Mouse (Mus musculus) MN1 (cell line): ENCODE data around the gene Mapkapk5.
"Not testable (repeated sequence)": the region's sequence is repeated elsewhere in the genome, so short reads cannot be mapped to it uniquely, and the experiment has no call there.

Experiments
- DNase-seq: peaks from one replicate; pipeline ENCODE4 v3.0.0-alpha.2; 2016; ENCODE audit warnings: low spot score

The Mapkapk5 gene

DNA sequence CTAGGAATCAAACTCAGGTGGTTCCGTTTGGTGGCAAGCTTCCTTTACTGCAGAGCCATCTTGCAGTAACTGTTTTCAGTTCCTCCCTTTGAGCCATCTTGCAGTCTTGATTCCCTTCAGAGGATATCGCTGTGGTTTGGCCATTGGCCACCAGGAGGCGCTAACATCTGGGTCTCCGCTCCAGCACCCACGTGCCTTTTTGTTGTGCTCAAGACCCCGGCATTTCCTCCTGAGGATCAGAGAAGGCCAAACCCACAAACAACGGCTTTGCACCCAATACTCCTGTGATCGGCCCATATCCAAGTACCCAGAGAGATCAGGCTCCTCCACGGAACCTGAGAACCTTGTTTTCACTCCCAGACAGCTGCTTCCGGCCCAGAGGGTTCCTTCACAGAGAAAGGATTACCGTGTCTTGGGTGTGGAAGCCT lies 18.8 kb upstream of the Mapkapk5 start:
- DNase-seq = peak; percentile 65

DNA sequence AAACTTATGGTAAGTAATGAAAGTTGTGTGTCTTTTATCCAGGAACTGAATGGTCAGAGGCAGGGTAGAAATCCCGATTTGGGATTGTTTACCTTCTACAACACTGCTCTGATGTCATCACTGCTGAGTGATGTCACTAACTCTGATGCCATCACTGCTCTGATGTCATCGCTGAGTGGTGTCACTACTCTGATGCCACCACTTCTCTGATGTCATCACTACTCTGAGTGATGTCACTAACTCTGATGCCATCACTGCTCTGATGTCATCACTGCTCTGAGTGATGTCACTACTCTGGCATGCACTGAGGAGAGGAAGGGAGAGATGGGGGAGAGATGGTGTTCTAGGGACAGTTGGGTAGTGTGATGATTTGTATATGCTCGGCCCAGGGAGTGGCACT lies 16.7 kb upstream of the Mapkapk5 start:
- no peak for DNase-seq

DNA sequence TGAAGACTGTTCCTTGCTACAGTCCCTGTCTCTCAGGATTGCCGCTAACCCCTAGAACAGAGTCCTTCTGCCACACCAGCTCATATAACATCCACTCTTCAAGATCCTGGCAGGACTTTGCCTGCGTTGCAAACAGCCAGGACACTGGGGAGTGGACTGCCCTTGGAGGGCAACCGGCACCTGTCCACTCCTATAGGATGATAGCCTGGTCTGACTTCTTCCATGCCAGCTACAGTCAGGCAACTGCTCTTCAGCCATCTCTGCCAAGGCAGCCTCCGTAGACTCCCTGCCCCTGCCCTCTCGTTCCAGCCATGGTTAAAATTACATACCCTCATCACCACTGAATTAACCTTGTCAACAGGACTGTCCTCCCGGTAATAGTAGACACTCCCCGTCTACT lies 3.5 kb upstream of the Mapkapk5 start:
- no peak for DNase-seq

DNA sequence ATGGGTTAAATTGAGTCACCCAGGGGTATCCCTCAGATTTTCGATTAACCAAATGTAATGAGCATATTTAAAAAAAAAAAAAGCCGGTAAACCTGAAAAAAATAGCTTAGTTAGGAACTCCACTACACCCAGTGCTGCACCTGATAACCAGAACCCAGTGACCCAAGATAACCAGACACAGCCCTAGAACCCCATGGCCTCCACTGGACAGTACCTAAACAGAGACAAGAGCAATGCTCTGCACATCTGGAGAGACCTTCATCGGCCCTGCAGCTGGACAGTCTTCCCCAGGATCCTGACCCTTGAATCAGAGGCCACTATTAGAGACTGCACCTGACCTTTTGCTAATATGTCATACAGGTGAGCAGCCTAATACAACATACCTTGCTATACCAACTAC lies 1.4 kb upstream of the Mapkapk5 start:
- no peak for DNase-seq

DNA sequence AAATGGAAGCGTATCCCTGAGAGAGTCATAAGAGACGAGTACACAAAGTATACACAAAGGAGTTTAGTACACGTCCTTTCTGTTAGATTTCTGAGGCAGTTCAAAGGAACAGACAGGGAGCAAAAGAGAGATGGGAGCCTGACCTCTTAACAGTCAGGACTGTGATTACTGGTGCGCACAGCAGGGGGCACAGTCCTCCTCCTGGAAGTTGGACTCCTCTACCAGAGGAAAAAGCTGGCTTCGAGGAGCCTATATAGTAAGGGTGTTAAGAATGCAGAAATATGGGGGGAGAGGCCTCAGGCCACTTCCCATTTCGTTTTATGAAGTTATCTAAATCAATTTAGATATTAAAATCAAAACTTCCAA lies 808 bp upstream of the Mapkapk5 start:
- DNase-seq = peak; percentile 79

DNA sequence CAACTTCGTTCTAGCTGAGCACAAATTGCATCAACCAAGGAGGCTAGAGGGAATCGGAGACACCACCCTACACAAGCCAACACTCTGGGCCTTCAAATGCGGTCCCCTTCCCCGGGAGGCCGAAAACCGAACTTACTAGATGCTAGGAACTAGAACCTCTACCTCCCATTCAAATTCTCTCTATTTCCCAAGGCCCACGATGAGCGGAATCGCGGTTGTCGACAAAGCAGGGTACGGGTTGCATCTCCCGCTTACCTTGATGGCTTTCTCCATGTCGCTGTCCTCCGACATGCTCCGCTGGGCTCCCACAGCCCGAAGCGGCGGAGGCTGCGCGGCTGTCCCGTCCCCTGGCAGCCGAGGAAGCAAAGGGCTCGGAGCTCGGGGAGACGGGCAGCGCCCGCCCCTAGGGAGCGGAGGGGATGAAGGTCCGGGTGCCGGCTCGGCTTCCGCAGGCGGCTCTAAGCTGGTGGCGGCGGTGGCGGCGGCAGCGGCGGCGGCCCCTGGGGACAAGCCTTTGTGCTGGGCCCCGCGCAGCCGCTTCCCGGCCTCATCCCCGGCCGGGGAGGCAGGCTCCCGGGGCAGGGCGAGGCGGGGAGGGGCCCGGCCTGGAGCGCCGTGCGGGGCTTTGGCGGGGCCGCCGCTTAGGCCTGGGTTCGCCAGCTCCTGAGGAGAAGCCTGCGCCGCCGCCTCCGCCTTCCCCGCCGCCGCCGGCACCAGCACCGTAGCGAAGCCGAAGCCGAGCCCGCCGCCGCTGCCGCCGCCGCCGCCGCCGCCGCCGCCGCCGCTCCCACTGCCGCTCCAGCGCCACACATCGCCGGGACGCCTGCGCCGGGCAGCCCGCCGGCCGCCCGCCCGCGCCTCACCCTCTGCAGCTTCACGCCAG lies 554 bp downstream of the Mapkapk5 start, which contains the start of the genes Adam1a and Gm42878:
Gene Adam1a, minus strand, starts transcription at position 573 of the 883 bp plus-strand sequence.
Gene Gm42878, minus strand, starts transcription at position 573 of the 883 bp plus-strand sequence.
- DNase-seq = peak; percentile 68

DNA sequence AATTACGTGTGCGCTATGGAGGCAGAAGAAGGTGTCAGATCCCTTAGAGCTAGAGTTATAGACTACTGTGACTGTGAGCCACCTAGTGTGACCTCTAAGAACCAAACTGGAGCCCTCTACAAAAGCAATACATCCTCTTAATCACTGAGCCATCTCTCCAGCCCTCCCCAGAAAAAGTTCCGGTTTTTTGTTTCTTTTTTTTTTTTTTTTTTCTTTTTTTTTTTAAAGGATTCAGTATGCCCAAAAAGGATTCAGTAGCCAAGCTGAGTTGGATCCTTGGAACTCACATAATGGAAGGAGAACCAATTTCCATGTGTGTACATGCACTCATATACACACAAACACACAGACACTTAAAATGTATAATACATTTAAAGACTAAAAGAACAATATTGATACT lies 2.3 kb downstream of the Mapkapk5 start:
- no peak for DNase-seq

DNA sequence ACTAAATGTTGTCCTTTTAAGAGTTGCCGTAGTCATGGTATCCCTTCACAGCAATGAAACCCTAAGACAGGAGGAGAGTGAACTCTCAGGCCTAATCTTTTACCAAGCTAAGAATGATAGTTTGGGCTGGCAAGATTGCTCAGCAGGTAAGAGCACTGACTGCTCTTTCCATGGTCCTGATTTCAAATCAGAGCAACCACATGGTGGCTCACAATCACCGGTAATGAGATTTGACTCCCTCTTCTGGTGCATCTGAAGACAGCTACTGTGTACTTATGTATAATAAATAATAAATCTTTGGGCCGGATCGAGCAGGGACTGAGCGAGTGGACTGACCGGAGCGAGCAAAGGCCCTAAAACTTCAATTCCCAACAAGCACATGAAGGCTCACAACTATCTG lies 4.5 kb downstream of the Mapkapk5 start:
- no peak for DNase-seq

DNA sequence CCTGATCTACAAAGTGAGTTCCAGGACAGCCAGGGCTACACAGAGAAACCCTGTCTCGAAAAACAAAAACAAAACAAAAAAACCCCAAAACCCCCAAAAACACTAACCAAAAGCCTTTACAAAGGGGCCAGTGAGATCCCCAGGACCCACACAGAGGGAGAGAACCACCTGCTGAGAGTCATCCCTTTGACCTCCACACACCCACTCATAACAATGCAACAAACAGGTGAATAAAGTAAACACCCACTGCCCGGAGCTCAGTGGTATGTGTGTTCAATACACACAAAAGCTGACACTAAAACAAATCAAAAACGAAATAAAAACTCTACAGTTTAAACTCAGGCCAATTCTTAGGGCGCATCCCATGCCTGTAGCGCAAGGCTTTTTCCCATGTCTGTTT lies 5.6 kb downstream of the Mapkapk5 start:
- DNase-seq = no peak

DNA sequence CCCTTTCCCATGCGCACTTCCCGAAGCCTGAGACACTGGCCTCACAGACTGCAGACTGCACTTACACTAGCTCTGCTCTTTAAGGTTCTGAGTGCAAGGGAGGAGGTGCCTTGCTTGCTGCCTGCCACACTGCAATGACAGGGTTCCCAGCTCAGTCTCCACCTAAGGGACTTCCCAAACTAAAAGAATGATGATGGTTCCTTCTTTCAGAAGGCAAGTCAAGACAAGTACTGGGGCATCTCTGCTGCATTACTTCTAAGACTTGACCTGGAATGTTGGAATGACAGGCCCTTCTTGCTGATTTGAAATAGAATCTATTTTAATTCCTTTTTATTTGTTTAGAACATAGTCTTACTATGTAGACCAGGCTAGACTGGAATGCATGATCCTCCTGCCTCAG lies 8.1 kb downstream of the Mapkapk5 start:
- DNase-seq = no peak

DNA sequence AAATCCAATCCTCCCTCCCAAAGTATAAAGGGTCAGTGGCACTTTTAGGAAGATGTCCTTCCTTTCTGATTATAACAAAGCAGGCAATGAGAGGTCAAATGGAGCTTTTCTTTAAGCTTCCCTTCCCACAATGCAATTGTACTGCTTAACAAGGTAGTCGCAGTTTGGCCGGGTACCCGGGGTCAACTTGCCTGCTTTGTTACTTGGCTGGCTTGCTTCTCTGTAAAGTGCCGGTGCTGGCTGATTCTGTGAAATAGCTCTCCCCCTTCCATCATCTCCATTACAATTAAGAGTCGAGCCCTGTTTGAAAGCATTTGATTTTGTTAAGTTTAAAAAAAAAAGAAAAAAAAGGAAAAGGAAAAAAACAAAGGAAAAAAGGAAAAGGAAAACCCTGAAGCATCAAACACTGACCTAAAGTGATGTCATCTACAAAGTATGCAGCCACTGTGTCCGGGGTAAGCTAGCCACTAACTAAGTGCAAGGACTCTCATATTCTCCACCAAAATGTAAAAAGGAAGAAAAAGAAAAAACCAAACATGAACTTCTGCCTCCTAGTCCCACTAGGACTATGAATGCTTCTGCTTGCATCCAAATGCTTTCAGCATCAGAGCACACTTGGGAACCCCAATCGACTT lies 8.7 kb downstream of the Mapkapk5 start:
- DNase-seq = no peak

DNA sequence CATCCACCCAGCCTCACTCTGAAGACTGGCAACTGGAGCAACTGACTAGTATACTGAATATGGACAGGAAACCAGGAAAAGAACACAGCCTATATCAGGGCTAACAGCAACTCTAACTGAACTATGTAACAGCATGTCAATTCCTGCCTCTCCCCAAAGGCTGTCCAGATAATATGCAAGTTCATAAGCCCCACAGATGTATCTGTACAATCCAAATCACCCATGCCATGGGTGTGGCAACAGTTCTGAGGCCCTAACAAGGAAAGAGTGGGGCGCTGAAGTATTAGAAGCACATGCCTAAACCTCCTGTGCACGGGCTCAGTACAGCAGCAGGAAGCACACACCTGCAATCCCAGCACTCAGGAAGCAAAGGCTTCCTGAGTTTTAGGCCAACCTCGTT lies 10.6 kb downstream of the Mapkapk5 start:
- DNase-seq = no peak

DNA sequence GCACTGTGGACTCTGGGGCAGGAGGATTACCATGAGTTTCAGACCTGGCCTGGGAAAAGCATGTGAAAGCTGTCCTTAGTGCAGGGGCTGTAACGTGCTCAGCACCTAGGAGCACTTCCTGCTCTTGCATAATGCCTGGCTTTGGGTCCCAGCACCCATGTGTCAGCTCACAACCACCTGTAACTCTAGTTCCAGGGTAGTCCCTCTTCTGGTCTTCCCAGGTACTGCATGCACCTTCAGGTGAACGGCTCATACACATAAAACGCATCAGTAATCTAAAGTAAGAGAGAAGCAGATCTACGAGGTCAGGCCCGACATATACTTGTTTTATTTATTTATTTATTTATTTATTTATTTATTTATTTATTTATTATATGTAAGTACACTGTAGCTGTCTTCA lies 11.2 kb downstream of the Mapkapk5 start:
- peak; percentile 31 for DNase-seq

DNA sequence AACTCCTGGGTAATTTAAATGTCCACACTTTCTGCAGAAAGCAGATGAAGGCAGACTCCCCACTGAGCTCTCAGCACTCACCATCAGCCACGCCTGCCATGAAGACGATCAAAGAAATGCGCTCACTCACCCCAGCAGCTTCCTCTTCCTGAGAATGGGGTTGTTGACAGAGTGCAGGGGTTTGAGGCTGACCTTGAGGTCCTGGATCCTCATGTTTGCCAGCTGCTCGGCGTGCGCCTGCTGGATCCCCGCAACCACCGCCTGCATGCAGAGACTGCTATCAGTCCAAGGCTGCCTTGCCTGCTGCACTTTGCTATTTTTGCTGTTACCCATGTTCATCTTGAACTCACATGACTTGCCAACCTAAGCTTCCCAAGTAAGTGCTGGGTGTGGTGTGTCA lies 18.7 kb downstream of the Mapkapk5 start:
- DNase-seq = no peak

DNA sequence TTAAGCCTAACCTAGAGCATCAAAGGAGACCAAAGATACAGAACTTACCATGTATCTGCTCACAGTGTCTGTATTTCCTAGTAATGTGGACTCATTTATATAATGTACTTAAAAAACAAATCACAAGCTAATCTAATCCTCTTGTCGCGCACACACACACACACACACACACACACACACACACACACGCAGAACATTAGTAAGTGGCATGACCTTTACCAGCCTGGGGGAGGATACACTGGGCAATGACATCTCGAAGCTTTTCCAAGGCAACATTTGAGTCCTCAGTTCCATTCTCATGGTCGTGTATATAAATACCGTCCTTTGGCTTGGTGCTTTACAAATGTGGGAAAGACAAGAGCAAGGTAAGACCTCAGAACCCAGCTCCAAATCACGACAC lies 19.2 kb downstream of the Mapkapk5 start:
- DNase-seq = no peak

DNA sequence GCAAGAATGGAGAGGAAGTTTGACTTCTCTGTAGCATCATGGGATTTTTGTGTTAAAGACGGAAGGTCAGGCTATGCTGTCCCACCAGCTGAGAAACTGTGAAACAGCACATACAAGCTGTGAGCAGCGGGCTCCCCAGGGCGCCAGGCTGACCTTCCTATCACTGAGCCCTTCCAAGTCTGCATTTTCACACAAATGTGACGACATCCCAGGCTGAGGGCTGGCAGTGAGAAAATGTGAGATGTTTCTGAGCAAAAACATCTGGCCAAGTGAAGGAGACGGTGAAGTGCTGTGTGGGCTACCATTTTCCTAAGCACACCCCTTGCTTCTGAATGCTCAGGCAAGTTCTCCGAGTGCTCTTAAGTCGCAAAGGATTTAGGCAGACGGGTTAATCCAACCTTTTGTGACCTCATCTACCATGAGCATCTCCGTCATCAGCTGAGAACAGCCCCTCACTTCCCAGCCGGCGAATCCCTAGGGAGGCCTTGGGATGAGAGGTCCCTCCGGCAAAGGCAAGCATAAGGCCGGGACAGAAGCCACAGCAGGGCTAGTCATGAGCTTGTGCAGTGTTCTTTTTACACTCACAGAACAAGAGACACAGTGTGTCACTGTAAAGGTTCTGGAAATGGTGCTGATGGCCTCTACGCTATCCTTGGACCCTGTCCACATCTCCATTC lies 19.8 kb downstream of the Mapkapk5 start:
- DNase-seq = no peak

DNA sequence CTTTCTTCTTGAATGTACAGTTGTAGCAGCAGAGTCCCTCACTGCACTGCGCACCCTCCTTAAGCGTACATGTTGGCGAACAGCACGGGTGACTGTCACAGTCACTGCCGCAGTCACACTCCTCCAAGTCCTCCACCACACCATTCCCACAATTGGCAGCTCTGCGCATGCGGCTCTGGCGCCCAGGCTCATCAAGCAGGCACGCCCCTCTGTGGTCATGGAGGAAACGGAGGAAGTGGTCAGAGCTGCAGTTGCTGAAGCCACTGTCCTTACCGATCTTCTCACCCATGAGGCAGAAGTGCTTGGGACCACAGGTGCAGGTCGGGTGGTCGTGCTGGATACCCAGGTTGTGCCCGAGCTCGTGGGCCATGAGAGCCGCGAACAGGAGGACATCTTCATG lies 25.9 kb downstream of the Mapkapk5 start:
- DNase-seq = not testable (repeated sequence)

DNA sequence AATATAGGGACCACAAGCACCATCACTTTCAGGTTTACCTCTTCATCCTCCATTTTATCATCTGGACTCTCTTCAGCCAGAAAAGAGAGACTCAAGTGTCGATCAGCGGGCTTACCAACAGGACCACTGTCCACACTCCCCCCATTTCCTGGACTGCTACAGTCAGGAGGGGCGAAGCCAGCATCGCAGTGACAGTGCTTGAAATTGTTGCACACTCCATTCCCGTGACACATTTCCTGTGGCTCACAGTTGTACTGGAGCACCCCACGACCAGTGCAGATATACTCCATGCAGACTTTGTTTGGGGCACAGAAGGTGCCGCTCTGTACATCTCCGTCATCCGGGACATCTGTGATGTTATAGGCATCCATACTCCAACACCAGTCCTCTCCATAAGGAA lies 26.7 kb downstream of the Mapkapk5 start:
- no peak for DNase-seq

DNA sequence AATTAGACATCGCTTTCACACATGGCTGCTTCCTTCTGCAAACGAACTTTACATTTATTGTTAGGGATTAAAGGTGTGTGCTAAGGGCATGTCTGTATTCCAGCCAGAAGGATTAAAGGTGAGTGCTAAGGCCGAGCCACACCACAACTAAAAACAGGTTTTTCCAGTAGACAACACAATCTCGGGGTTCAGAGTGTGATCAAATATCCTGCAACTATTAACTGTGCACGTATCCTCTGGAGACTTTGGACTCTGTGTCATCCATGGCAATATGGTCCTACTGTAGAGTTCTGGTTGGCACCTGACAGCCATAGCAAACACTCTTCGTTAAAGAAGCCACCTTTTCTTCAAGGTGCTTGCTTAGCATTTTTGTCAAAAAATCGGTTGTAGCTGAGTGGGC lies 35.7 kb downstream of the Mapkapk5 start:
- DNase-seq = no peak

DNA sequence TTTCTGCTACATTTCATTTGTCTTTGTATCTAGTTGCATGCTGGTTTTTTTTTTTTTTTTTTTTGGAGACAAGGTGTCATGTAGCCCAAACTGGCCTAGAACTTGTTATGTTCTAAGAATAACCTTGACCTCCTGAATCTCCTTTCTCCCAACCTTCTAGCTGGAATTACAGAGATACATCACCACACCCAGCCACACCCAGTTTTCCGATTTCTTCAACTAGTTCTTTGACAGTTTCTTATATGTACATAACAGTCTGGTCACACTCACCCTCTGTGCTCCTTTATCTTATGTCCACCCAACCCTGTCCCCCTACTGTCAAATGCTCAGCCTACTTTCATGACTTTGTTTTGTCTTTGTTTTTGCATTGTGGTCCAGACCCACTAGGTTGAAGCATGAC lies 38.9 kb downstream of the Mapkapk5 start:
- no peak for DNase-seq

DNA sequence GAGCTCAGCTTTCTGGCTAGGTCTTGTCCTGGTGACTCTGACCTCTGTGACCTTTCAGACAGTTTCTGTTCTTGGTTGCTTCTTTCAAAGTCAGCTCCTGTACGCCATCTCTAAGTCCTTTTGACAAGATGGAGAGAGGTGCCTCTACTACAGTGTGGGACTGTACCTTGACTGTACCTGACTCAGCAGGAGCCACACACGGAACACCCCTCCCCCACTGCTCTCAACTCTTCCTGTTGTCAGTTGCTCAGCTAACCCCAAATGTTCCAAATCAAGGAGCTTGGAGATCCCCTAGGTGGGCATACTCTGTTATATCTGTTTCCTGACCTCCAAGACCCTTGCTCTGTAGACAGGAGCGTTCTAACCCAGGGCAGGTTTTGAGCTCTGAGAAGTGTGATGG lies 42.5 kb downstream of the Mapkapk5 start, which contains the start of gene Adam1b:
Gene Adam1b, minus strand, starts transcription at position 205 of the 400 bp plus-strand sequence.
- DNase-seq = no peak

DNA sequence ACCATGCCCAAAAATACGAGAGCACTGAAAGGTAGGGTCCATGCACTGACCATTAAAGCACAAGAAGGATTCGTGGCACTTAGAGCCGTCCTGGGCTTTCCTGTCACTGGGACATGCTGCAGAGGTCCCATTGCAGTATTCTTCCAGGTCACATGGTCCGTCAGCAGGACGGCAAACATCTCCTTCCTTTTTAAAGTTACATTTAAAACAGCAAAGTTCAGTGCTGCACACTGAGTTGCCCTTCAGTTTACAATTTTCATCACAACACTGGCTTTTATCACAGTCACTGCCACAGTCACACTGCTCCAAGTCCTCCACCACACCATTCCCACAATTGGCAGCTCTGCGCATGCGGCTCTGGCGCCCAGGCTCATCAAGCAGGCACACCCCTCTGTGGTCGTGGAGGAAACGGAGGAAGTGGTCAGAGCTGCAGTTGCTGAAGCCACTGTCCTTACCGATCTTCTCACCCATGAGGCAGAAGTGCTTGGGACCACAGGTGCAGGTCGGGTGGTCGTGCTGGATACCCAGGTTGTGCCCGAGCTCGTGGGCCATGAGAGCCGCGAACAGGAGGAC lies 44.2 kb downstream of the Mapkapk5 start:
- DNase-seq = not testable (repeated sequence)
